In genomic region chr1:135508349-135508634, GRCm38 (mm10) we compare ENCODE assay signal across 14 mouse cellular contexts.
A peak's percentile ranks its signal among the peaks of the same experiment; 100 is the strongest.
DNase-seq lines count a peak whose midpoint lies in the region; ATAC-seq lines count a peak whose summit lies in the region.
"Had no signal": no experiment of that assay in that cellular context is flagged by ENCODE, and none has a peak within 500 bp of the region (broad histone marks: within the 10 kb centered on the region; RNA-seq: fewer than 3 reads in every experiment).

No protein-coding gene starts in this region.

- H3K27me3 ChIP-seq in forebrain, embryonic 10.5 days (ENCODE audit: poor library complexity, severe bottlenecking): peaks cover 33% of the 10 kb centered on the region
- H3K27me3 ChIP-seq in forebrain, embryonic 16.5 days (replicated peaks; ENCODE audit: control insufficient read depth, insufficient read depth, low read length): no peaks in the 10 kb centered on the region
- peaks cover 18% of the 10 kb centered on the region; the same call in 1 of the 2 replicates for H3K27me3 ChIP-seq in kidney, embryonic 15.5 days
- no peaks in the 10 kb centered on the region for H3K27me3 ChIP-seq in intestine, embryonic 15.5 days (replicated peaks)
- no peaks in the 10 kb centered on the region for H3K27me3 ChIP-seq in neural tube, embryonic 14.5 days (ENCODE audit: control insufficient read depth, insufficient read depth, low read length)
- H3K27me3 ChIP-seq: embryonic facial prominence, embryonic 15.5 days had no signal

- no peak overlapping the region for H3K4me2 ChIP-seq in forebrain, embryonic 16.5 days (ENCODE audit: low read length)
- H3K4me2 ChIP-seq in kidney, embryonic 15.5 days: peak overlapping the region; percentile 86
- peak overlapping the region; percentile 91 for H3K4me2 ChIP-seq in intestine, embryonic 15.5 days (replicated peaks)
- peak overlapping the region; percentile 84 for H3K4me2 ChIP-seq in neural tube, embryonic 14.5 days (ENCODE audit: low read depth, low read length)
- H3K4me2 ChIP-seq: liver, embryonic 15.5 days had no signal

- peak overlapping the region; percentile 72 for H3K4me3 ChIP-seq in forebrain, embryonic 10.5 days
- no peak overlapping the region for H3K4me3 ChIP-seq in forebrain, embryonic 16.5 days (replicated peaks; ENCODE audit: low read length)
- peak overlapping the region; percentile 54; the same call in 1 of the 2 replicates for H3K4me3 ChIP-seq in kidney, embryonic 15.5 days (replicated peaks)
- H3K4me3 ChIP-seq in intestine, embryonic 15.5 days (replicated peaks): no peak overlapping the region
- H3K4me3 ChIP-seq in neural tube, embryonic 14.5 days (ENCODE audit: low read depth, low read length): no peak overlapping the region
- H3K4me3 ChIP-seq: embryonic facial prominence, embryonic 15.5 days; liver, embryonic 15.5 days; megakaryocyte, embryonic 14.5 days had no signal

- H3K4me1 ChIP-seq in forebrain, embryonic 10.5 days: peaks cover 67% of the 10 kb centered on the region
- peaks cover 47% of the 10 kb centered on the region for H3K4me1 ChIP-seq in forebrain, embryonic 16.5 days (replicated peaks; ENCODE audit: control insufficient read depth, insufficient read depth, low read length)
- H3K4me1 ChIP-seq in kidney, embryonic 15.5 days: peaks cover 49% of the 10 kb centered on the region
- H3K4me1 ChIP-seq in intestine, embryonic 15.5 days (replicated peaks): peaks cover 42% of the 10 kb centered on the region
- peaks cover 30% of the 10 kb centered on the region for H3K4me1 ChIP-seq in neural tube, embryonic 14.5 days (ENCODE audit: control insufficient read depth, insufficient read depth, low read length)

- no peaks in the 10 kb centered on the region for H3K9me3 ChIP-seq in forebrain, embryonic 10.5 days
- no peaks in the 10 kb centered on the region for H3K9me3 ChIP-seq in forebrain, embryonic 16.5 days (ENCODE audit: control insufficient read depth, low read length)
- no peaks in the 10 kb centered on the region for H3K9me3 ChIP-seq in kidney, embryonic 15.5 days (replicated peaks)
- H3K9me3 ChIP-seq in intestine, embryonic 15.5 days: no peaks in the 10 kb centered on the region
- H3K9me3 ChIP-seq in neural tube, embryonic 14.5 days (ENCODE audit: control insufficient read depth, low read length): no peaks in the 10 kb centered on the region
- H3K9me3 ChIP-seq: embryonic facial prominence, embryonic 15.5 days; liver, embryonic 15.5 days; megakaryocyte, embryonic 14.5 days had no signal

- H3K9ac ChIP-seq in forebrain, embryonic 16.5 days (replicated peaks; ENCODE audit: low read depth, low read length): no peak overlapping the region
- H3K9ac ChIP-seq in kidney, embryonic 15.5 days: no peak overlapping the region
- no peak overlapping the region for H3K9ac ChIP-seq in intestine, embryonic 15.5 days
- no peak overlapping the region for H3K9ac ChIP-seq in neural tube, embryonic 14.5 days (replicated peaks; ENCODE audit: low read depth, low read length)
- H3K9ac ChIP-seq: embryonic facial prominence, embryonic 15.5 days; liver, embryonic 15.5 days had no signal

- DNase-seq in forebrain, embryonic 10.5 days (ENCODE audit: extremely low spot score, low spot score): no peak
- no peak for DNase-seq in kidney, postnatal 4 days
- DNase-seq in retina, embryonic 14.5 days (ENCODE audit: low spot score): no peak
- no peak for DNase-seq in retina, postnatal 1 day
- DNase-seq: adrenal gland, postnatal 10 days; cerebellum, adult 18-20 months; gastrocnemius, postnatal 25 days had no signal

- 14% methylated on average over 3 of the region's 3 CpGs for WGBS in forebrain, embryonic 10.5 days
- 21% methylated on average over 3 of the region's 3 CpGs for WGBS in forebrain, embryonic 16.5 days
- WGBS in kidney, embryonic 15.5 days: 26% methylated on average over 3 of the region's 3 CpGs
- WGBS in intestine, embryonic 15.5 days: 25% methylated on average over 3 of the region's 3 CpGs
- 14% methylated on average over 3 of the region's 3 CpGs for WGBS in neural tube, embryonic 14.5 days

- H3K36me3 ChIP-seq in forebrain, embryonic 10.5 days (replicated peaks): peaks cover 36% of the 10 kb centered on the region
- no peaks in the 10 kb centered on the region for H3K36me3 ChIP-seq in forebrain, embryonic 16.5 days (ENCODE audit: control insufficient read depth, insufficient read depth)
- no peaks in the 10 kb centered on the region for H3K36me3 ChIP-seq in kidney, embryonic 15.5 days
- no peaks in the 10 kb centered on the region for H3K36me3 ChIP-seq in intestine, embryonic 15.5 days
- H3K36me3 ChIP-seq in neural tube, embryonic 14.5 days (ENCODE audit: control insufficient read depth, insufficient read depth, low read length): no peaks in the 10 kb centered on the region
- H3K36me3 ChIP-seq: embryonic facial prominence, embryonic 15.5 days; liver, embryonic 15.5 days had no signal

- ATAC-seq in forebrain, embryonic 16.5 days: no peak
- no peak for ATAC-seq in kidney, embryonic 15.5 days (replicated peaks; ENCODE audit: low FRiP score)
- ATAC-seq in intestine, embryonic 15.5 days: no peak
- ATAC-seq in neural tube, embryonic 14.5 days (ENCODE audit: low read depth): no peak

- peak overlapping the region; percentile 85 for H3K27ac ChIP-seq in forebrain, embryonic 10.5 days
- H3K27ac ChIP-seq in forebrain, embryonic 16.5 days (ENCODE audit: low read length): no peak overlapping the region
- H3K27ac ChIP-seq in kidney, embryonic 15.5 days: 0 out of 2 replicates have a peak overlapping the region, but pooled peaks have one; percentile 14
- no peak overlapping the region for H3K27ac ChIP-seq in intestine, embryonic 15.5 days
- no peak overlapping the region for H3K27ac ChIP-seq in neural tube, embryonic 14.5 days (ENCODE audit: low read depth, low read length)
- H3K27ac ChIP-seq: embryonic facial prominence, embryonic 15.5 days; liver, embryonic 15.5 days had no signal

Comparison
In these comparisons a context has a peak if more than half of its experiments do, and no peak if none do; other contexts are left out.
1. H3K27ac ChIP-seq: peak in forebrain, embryonic 10.5 days (single experiment) and kidney, embryonic 15.5 days (single experiment); none in forebrain, embryonic 16.5 days (single experiment), intestine, embryonic 15.5 days (single experiment) and neural tube, embryonic 14.5 days (single experiment).
2. H3K4me3 ChIP-seq: peak in forebrain, embryonic 10.5 days (single experiment) and kidney, embryonic 15.5 days (single experiment); none in forebrain, embryonic 16.5 days (single experiment), intestine, embryonic 15.5 days (single experiment) and neural tube, embryonic 14.5 days (single experiment).